Mouse (Mus musculus): ENCODE results near the gene Etaa1. TPM values are rescaled to one million over a fixed set of nuclear protein-coding genes. Genes with fewer than 3 reads are reported as not detected.

Gene Etaa1
- polyA plus RNA-seq (2012; rRNA removed): 7.8 and 9.0 TPM in 2 replicates

GRCm38 (mm10) chr11:17953231-17954134 lies at the start of gene Etaa1:
Gene Etaa1, minus strand, starts transcription at chr11:17953875.

Measured in central nervous system, embryonic 14 days (tissue).